Mouse (Mus musculus) liver, postnatal 0 days (tissue): ENCODE measurements around the gene Coq8b.

Experiments
- CTCF ChIP-seq: sonication (generic); IDR thresholded peaks from 2 replicates; pipeline ENCODE4 v1.5.1; 2016; ENCODE audit warnings: antibody characterized with exemption, low read depth
- EP300 ChIP-seq: IDR thresholded peaks from 2 replicates; pipeline ENCODE4 v1.6.1; 2016; ENCODE audit warnings: antibody characterized with exemption, low read depth, mild to moderate bottlenecking

DNA sequence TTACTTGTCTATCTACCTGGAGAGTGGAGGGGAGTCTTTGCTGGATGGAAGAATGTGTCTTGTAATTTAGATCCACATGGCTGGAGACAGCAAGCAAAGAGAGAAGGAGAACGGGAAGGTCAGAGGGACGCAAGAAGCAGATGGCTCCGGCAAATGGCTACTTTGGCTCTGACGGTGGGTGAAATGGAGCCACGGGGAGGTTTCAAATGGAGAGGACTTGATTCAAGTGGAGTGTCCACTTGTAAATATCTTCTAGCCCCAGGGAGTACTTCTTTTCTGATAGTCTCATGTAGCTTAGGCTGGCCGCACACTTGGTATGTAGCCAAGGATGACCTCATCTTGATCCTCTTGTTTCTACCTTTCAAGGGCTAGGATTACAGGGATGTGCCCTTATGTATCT lies 66.0 kb downstream of the Coq8b start:
- no peak for TF ChIP-seq CTCF
- TF ChIP-seq EP300 = no peak
